Mouse (Mus musculus): Measurements from ENCODE around the gene Obp2b.

DNA sequence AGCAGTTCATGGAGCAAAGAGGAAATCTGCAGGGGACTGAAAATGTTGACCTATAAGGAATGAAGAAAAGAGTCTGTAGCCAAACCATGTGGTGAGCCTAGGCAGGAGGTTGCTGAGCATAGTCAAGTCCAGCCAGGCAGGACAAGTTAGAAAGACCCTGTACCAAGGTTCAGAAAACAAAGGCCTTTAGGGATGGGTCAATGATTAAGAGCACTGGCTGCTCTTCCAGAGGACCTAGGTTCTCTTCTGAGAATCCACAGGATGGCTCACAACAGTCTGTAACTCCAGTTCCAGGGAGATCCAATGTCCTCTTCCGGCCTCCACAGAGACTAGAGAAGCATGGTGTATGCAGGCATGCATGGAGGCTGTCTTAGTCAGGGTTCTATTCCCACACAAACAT lies 17.4 kb downstream of the Obp2b start:
- no peak for TF ChIP-seq CTCF (IDR thresholded peaks at IDR 0.05; ENCODE audit: borderline replicate concordance, control insufficient read depth, extremely low read depth, insufficient read depth, low read length, poor library complexity)
- no peak for TF ChIP-seq POLR2A (IDR thresholded peaks at IDR 0.05; ENCODE audit: control insufficient read depth, extremely low read depth, insufficient read depth, low read length, poor library complexity)

Measured in thymus, adult 2 months (tissue).